Mouse (Mus musculus) midbrain, embryonic 14.5 days (tissue): ENCODE data around the gene Tmtc4. TPM values are rescaled to one million over a fixed set of nuclear protein-coding genes. Genes with fewer than 3 reads are reported as not detected.

Experiments used
- polyA plus RNA-seq: library from polyadenylated mRNA; unstranded; fragments of >200 nt; fragmentation: Nextera tagmentation; extraction: Ambion mirVana; gene quantifications from 2 replicates; pipeline ENCODE4 v1.2.1, GENCODE M21; 2014

Tmtc4 gene
- polyA plus RNA-seq, 1 experiment from 2014 or later: 61.8 TPM

Other genes with a start within 250 kb of the Tmtc4 start
- gene Ggact, start 70.3 kb downstream of the Tmtc4 start, polyA plus RNA-seq: 5.2 and 5.4 TPM in 2 replicates